Comparison of ENCODE assay signal across 9 mouse cellular contexts in genomic region chr5:142001973-142002372, GRCm38 (mm10).
"Had no signal": no experiment of that assay in that cellular context is flagged by ENCODE, and none has a peak within 500 bp of the region (broad histone marks: within the 10 kb centered on the region; RNA-seq: fewer than 3 reads in every experiment).

No protein-coding gene starts in this region.

- ATAC-seq: midbrain, embryonic 13.5 days had no signal

- H3K4me3 ChIP-seq: limb, embryonic 13.5 days; midbrain, embryonic 13.5 days had no signal

- H3K9ac ChIP-seq: limb, embryonic 13.5 days; liver, embryonic 14.5 days; midbrain, embryonic 13.5 days had no signal

- DNase-seq: kidney, adult 9 months; kidney, postnatal 14 days; left cerebral cortex, postnatal 4 days; lung, adult 18-20 months; thymus, adult 18-20 months; thymus, postnatal 25 days had no signal

- H3K4me2 ChIP-seq: limb, embryonic 13.5 days; midbrain, embryonic 13.5 days had no signal

- H3K4me1 ChIP-seq: midbrain, embryonic 13.5 days had no signal

- H3K27me3 ChIP-seq: limb, embryonic 13.5 days; midbrain, embryonic 13.5 days had no signal

- H3K27ac ChIP-seq: limb, embryonic 13.5 days; liver, embryonic 14.5 days; midbrain, embryonic 13.5 days had no signal

- H3K9me3 ChIP-seq: midbrain, embryonic 13.5 days had no signal

- H3K36me3 ChIP-seq: midbrain, embryonic 13.5 days had no signal
